Mouse (Mus musculus) MEL (cell line): Measurements from ENCODE around the gene Tcte3. TPM values are rescaled to one million over a fixed set of nuclear protein-coding genes. Genes with fewer than 3 reads are reported as not detected.

ENCODE experiments used
- polyA plus RNA-seq, 2 experiments: library from polyadenylated mRNA; stranded (reverse) in 1 of 2; unstranded in 1 of 2; fragments of >175 nt in 1 of 2; fragments of >200 nt in 1 of 2; gene quantifications; 2 replicates each; pipeline versions ENCODE4 v1.2.1 to v1.2.4; 2012; ENCODE audit warnings: low replicate concordance in 2 of 2, low read depth in 1 of 2; ENCODE audit not compliant: insufficient read length in 2 of 2, insufficient read depth in 1 of 2, missing spikeins in 1 of 2
- total RNA-seq: library from RNA; depleted of rRNA; stranded (reverse); fragments of 300-350 nt; gene quantifications from 2 replicates; pipeline ENCODE4 v1.2.3, GENCODE M21; 2012; rRNA removed

The Tcte3 gene
- total and polyA plus RNA-seq, 3 experiments: 10.3 to 13.8 TPM; not detected in 1

Other genes with a start within 250 kb of the Tcte3 start
- 0.10 and 0.69 TPM in 2 replicates for gene Wdr27, start 98.3 kb downstream of the Tcte3 start, total RNA-seq
- 1 to 10 TPM in 1 of 2 experiments, not detected in 1; 1.4 TPM for gene Wdr27, start 98.3 kb downstream of the Tcte3 start, polyA plus RNA-seq
- gene 1600012H06Rik, start 98.3 kb downstream of the Tcte3 start, total RNA-seq: 3.8 and 5.0 TPM in 2 replicates
- gene 1600012H06Rik, start 98.3 kb downstream of the Tcte3 start, polyA plus RNA-seq: 1 to 10 TPM in 1 of 2 experiments, not detected in 1; 6.5 TPM
- 185 and 216 TPM in 2 replicates for gene Phf10, start 80.2 kb downstream of the Tcte3 start, total RNA-seq
- 100 to 1,000 TPM; 265 to 627 TPM for gene Phf10, start 80.2 kb downstream of the Tcte3 start, polyA plus RNA-seq
- 11.8 and 13.4 TPM in 2 replicates for gene 9030025P20Rik, start 63.0 kb downstream of the Tcte3 start, total RNA-seq
- 10 to 100 TPM in 1 of 2 experiments, not detected in 1; 15.5 TPM for gene 9030025P20Rik, start 63.0 kb downstream of the Tcte3 start, polyA plus RNA-seq
- gene Gm3417, start 62.7 kb downstream of the Tcte3 start, total RNA-seq: 3.9 and 5.2 TPM in 2 replicates
- gene Gm3417, start 62.7 kb downstream of the Tcte3 start, polyA plus RNA-seq: 1 to 10 TPM in 1 of 2 experiments, not detected in 1; 2.0 TPM
- gene Gm3435, start 31.3 kb downstream of the Tcte3 start, total RNA-seq: 2.3 and 3.6 TPM in 2 replicates
- gene Gm3435, start 31.3 kb downstream of the Tcte3 start, polyA plus RNA-seq: 1 to 10 TPM in 1 of 2 experiments, not detected in 1; 1.1 TPM
- 27.6 and 28.2 TPM in 2 replicates for gene Ermard, start 280 bp downstream of the Tcte3 start, total RNA-seq
- 10 to 100 TPM in 1 of 2 experiments, not detected in 1; 47.0 TPM for gene Ermard, start 280 bp downstream of the Tcte3 start, polyA plus RNA-seq
- gene Gm3448, start within 50 bp of the Tcte3 start, total RNA-seq: 4.4 and 8.1 TPM in 2 replicates
- gene Gm3448, start within 50 bp of the Tcte3 start, polyA plus RNA-seq: 1 to 10 TPM in 1 of 2 experiments, not detected in 1; 1.8 TPM